10 mouse cellular contexts compared by ENCODE assay signal in genomic region chr15:99469067-99469466, GRCm38 (mm10). TPM values are rescaled to one million over a fixed set of nuclear protein-coding genes. Genes with fewer than 3 reads are reported as not detected.
DNase-seq lines count a peak whose midpoint lies in the region; ATAC-seq and TF ChIP-seq lines count a peak whose summit lies in the region.
"Had no signal": no experiment of that assay in that cellular context is flagged by ENCODE, and none has a peak within 500 bp of the region (broad histone marks: within the 10 kb centered on the region; RNA-seq: fewer than 3 reads in every experiment).

No protein-coding gene starts in this region.

- WGBS in hindbrain, embryonic 11.5 days, result 41% methylated on average over 3 of the region's 3 CpGs
- WGBS in hindbrain, embryonic 13.5 days, result 37% methylated on average over 3 of the region's 3 CpGs

- peak; percentile 84 for TF ChIP-seq CTCF in left cerebral cortex, adult 2 months (IDR thresholded peaks at IDR 0.05)

- no peak for ATAC-seq in hindbrain, embryonic 11.5 days (ENCODE audit: low FRiP score)
- no peak for ATAC-seq in hindbrain, embryonic 13.5 days (ENCODE audit: low FRiP score)
- peak; percentile 57 for ATAC-seq in monocyte, adult 5-6 weeks (replicated peaks; ENCODE audit: insufficient number of reproducible peaks, low FRiP score, low TSS enrichment, poor library complexity, severe bottlenecking)

- H3K4me2 ChIP-seq in hindbrain, embryonic 11.5 days (replicated peaks; ENCODE audit: low read depth, low read length), result no peak overlapping the region
- H3K4me2 ChIP-seq in hindbrain, embryonic 13.5 days, result no peak overlapping the region
- H3K4me2 ChIP-seq: embryonic facial prominence, embryonic 13.5 days; neural tube, embryonic 12.5 days had no signal

- intact Hi-C loops in left cerebral cortex, adult 2 months (cut with DNase I), result no loop called here

- peak; percentile 80 for DNase-seq in hindbrain, embryonic 11.5 days (ENCODE audit: low spot score)
- DNase-seq in T-cell, adult 2 months (ENCODE audit: low spot score), result peak; percentile 80
- peak; percentile 70 to 90 for DNase-seq in cerebellum, postnatal 4 days (ENCODE audit: low spot score in 2 of 2)
- DNase-seq in heart, adult 9 months (ENCODE audit: low spot score in 2 of 2), result peak; percentile 69 to 83
- peak; percentile 50 to 67 for DNase-seq in left cerebral cortex, adult 2 months (ENCODE audit: extremely low spot score in 1 of 2, low spot score in 2 of 2)
- peak; percentile 76 for DNase-seq in testis, postnatal 14 days (ENCODE audit: low spot score)

- H3K4me1 ChIP-seq in hindbrain, embryonic 11.5 days (replicated peaks; ENCODE audit: control insufficient read depth, insufficient read depth, low read length), result no peaks in the 10 kb centered on the region
- peaks cover 21% of the 10 kb centered on the region for H3K4me1 ChIP-seq in hindbrain, embryonic 13.5 days (replicated peaks)

- H3K9me3 ChIP-seq in hindbrain, embryonic 11.5 days (ENCODE audit: control insufficient read depth, low read length), result no peaks in the 10 kb centered on the region
- no peaks in the 10 kb centered on the region for H3K9me3 ChIP-seq in hindbrain, embryonic 13.5 days
- H3K9me3 ChIP-seq: neural tube, embryonic 12.5 days had no signal

- H3K4me3 ChIP-seq in hindbrain, embryonic 11.5 days (ENCODE audit: low read depth, low read length), result no peak overlapping the region
- H3K4me3 ChIP-seq in hindbrain, embryonic 13.5 days, result no peak overlapping the region
- H3K4me3 ChIP-seq in left cerebral cortex, adult 2 months, result no peak overlapping the region
- H3K4me3 ChIP-seq: embryonic facial prominence, embryonic 13.5 days; neural tube, embryonic 12.5 days had no signal

- no peak overlapping the region for H3K27ac ChIP-seq in hindbrain, embryonic 11.5 days (ENCODE audit: low read depth, low read length)
- H3K27ac ChIP-seq in hindbrain, embryonic 13.5 days, result no peak overlapping the region
- H3K27ac ChIP-seq in left cerebral cortex, adult 2 months, result no peak overlapping the region
- H3K27ac ChIP-seq: embryonic facial prominence, embryonic 13.5 days; neural tube, embryonic 12.5 days had no signal

- H3K9ac ChIP-seq in hindbrain, embryonic 11.5 days (ENCODE audit: low read depth, low read length), result no peak overlapping the region
- H3K9ac ChIP-seq in hindbrain, embryonic 13.5 days, result no peak overlapping the region
- H3K9ac ChIP-seq: embryonic facial prominence, embryonic 13.5 days; neural tube, embryonic 12.5 days had no signal

- H3K36me3 ChIP-seq in hindbrain, embryonic 11.5 days (ENCODE audit: control insufficient read depth, insufficient read depth, low read length), result no peaks in the 10 kb centered on the region; the same call in 1 of the 2 replicates
- H3K36me3 ChIP-seq in hindbrain, embryonic 13.5 days, result peaks cover 18% of the 10 kb centered on the region

- no peaks in the 10 kb centered on the region for H3K27me3 ChIP-seq in hindbrain, embryonic 11.5 days (ENCODE audit: control insufficient read depth, insufficient read depth, low read length)
- no peaks in the 10 kb centered on the region for H3K27me3 ChIP-seq in hindbrain, embryonic 13.5 days
- H3K27me3 ChIP-seq: embryonic facial prominence, embryonic 13.5 days; neural tube, embryonic 12.5 days had no signal

RNA-seq across cellular contexts. Expression of gene Bcdin3d, which starts 5.5 kb away (rescaled TPM):
- 17.1 and 18.1 TPM in 2 replicates for polyA plus RNA-seq in hindbrain, embryonic 11.5 days (2014; fragmentation: Nextera tagmentation; extraction: Ambion mirVana)
- polyA plus RNA-seq in hindbrain, embryonic 13.5 days (2015; fragmentation: Nextera tagmentation; extraction: Ambion mirVana), result 22.6 and 23.4 TPM in 2 replicates
- total RNA-seq in left cerebral cortex, adult 2 months (2021), result 1 to 10 TPM; 3.7 to 5.4 TPM
- total RNA-seq in monocyte, adult 5-6 weeks (2017), result 6.8 to 12.5 TPM (median 7.3 TPM) in 3 replicates

RNA-seq across cellular contexts. Expression of gene Nckap5l, which starts 11.5 kb away (rescaled TPM):
- polyA plus RNA-seq in hindbrain, embryonic 11.5 days (2014; fragmentation: Nextera tagmentation; extraction: Ambion mirVana), result 9.3 and 10.2 TPM in 2 replicates
- polyA plus RNA-seq in hindbrain, embryonic 13.5 days (2015; fragmentation: Nextera tagmentation; extraction: Ambion mirVana), result 12.3 and 13.6 TPM in 2 replicates
- total RNA-seq in left cerebral cortex, adult 2 months (2021), result 10 to 100 TPM; 19.2 to 21.3 TPM
- total RNA-seq in monocyte, adult 5-6 weeks (2017), result 1.2 to 3.4 TPM (median 1.2 TPM) in 3 replicates

RNA-seq across cellular contexts. Expression of gene Faim2, which starts 58.9 kb away (rescaled TPM):
- polyA plus RNA-seq in hindbrain, embryonic 11.5 days (2014; fragmentation: Nextera tagmentation; extraction: Ambion mirVana), result 0.97 and 2.3 TPM in 2 replicates
- 16.5 and 16.6 TPM in 2 replicates for polyA plus RNA-seq in hindbrain, embryonic 13.5 days (2015; fragmentation: Nextera tagmentation; extraction: Ambion mirVana)
- 100 to 1,000 TPM; 421 to 422 TPM for total RNA-seq in left cerebral cortex, adult 2 months (2021)
- 0.11 TPM in 1 of 3 replicates, not detected in the others for total RNA-seq in monocyte, adult 5-6 weeks (2017)

Comparison
In these comparisons a context has a peak if more than half of its experiments do, and no peak if none do; other contexts are left out.
1. RNA of gene Faim2, which starts 58.9 kb away (total RNA-seq): 421 to 422 TPM in left cerebral cortex, adult 2 months; 0.11 TPM in monocyte, adult 5-6 weeks; every median in the first group is over 100 times any median in the second.
2. Peak in every context shown above with its lines, with median percentiles within 50 percentile points of each other: DNase-seq.